ENCODE assay signal across 8 mouse cellular contexts in the genomic region with DNA sequence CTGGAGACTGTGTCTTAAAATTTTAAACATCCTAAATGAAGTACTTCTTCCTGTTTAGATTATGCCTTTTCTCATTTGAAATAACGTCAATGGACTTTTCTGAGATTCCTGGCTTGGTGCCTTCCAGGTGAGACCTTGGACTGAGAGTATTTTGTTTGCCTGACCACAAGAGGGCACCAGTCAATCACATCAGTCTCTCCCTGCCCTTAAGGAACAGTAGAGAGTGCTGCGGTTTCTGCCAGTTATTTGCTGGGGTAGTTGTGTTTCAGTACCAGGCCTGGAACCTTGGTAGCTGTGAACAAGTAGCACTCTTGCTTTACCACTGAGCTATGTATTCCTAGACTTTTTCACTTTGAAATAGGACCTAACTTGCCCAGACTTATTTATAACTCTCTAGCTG. TPM values are rescaled to one million over a fixed set of nuclear protein-coding genes. Genes with fewer than 3 reads are reported as not detected.
A peak's percentile ranks its signal among the peaks of the same experiment; 100 is the strongest.
DNase-seq lines count a peak whose midpoint lies in the region; ATAC-seq lines count a peak whose summit lies in the region.

No protein-coding gene starts in this region.

- ATAC-seq in kidney, embryonic 14.5 days (ENCODE audit: low FRiP score, low TSS enrichment), result peak; percentile 75
- 0 out of 2 replicates have a peak, but pooled peaks have one; percentile 29 for ATAC-seq in lung, embryonic 15.5 days (ENCODE audit: borderline replicate concordance, extremely low read depth, low FRiP score, low TSS enrichment)

- 5% methylated on average over 2 of the region's 2 CpGs for WGBS in heart, embryonic 10.5 days
- WGBS in kidney, embryonic 14.5 days, result 7% methylated on average over 2 of the region's 2 CpGs
- 3% methylated on average over 2 of the region's 2 CpGs for WGBS in lung, embryonic 15.5 days

- no peak overlapping the region for H3K27ac ChIP-seq in heart, embryonic 10.5 days
- H3K27ac ChIP-seq in kidney, embryonic 14.5 days (ENCODE audit: low read depth, low read length), result no peak overlapping the region
- H3K27ac ChIP-seq in lung, embryonic 15.5 days, result no peak overlapping the region

- DNase-seq in heart, adult 18-20 months, result peak; percentile 71 to 79
- DNase-seq in heart, embryonic 10.5 days (ENCODE audit: low spot score), result no peak
- DNase-seq in MEL-GATA-1-ER (ENCODE audit: extremely low read depth, low read depth), result peak; percentile 65
- DNase-seq in cerebellum, adult 9-11 months, result peak; percentile 74
- DNase-seq in gastrocnemius, postnatal 14 days, result peak; percentile 58
- DNase-seq in spleen, postnatal 36 days (ENCODE audit: low spot score in 2 of 2), result peak; percentile 69 to 76

- no peak overlapping the region for H3K4me3 ChIP-seq in heart, embryonic 10.5 days
- H3K4me3 ChIP-seq in kidney, embryonic 14.5 days (ENCODE audit: low read length), result no peak overlapping the region
- no peak overlapping the region for H3K4me3 ChIP-seq in lung, embryonic 15.5 days

- H3K4me1 ChIP-seq in heart, embryonic 10.5 days, result 0 out of 2 replicates have a peak, but pooled peaks cover 1% of the 10 kb centered on the region
- H3K4me1 ChIP-seq in kidney, embryonic 14.5 days (ENCODE audit: control insufficient read depth, insufficient read depth, low read length), result peaks cover 8% of the 10 kb centered on the region; the same call in 1 of the 2 replicates
- peaks cover 2% of the 10 kb centered on the region; the same call in 1 of the 2 replicates for H3K4me1 ChIP-seq in lung, embryonic 15.5 days

- intact Hi-C loops in gastrocnemius, postnatal 14 days (cut with DNase I; ENCODE audit: low total_unique reads), result loop anchor here (5.0 to 10.0 kb wide), 2 partner anchors 38 to 145 kb away; a partner anchor contains a TSS

- H3K9me3 ChIP-seq in heart, embryonic 10.5 days, result no peaks in the 10 kb centered on the region
- H3K9me3 ChIP-seq in kidney, embryonic 14.5 days (ENCODE audit: control insufficient read depth, low read length), result no peaks in the 10 kb centered on the region
- no peaks in the 10 kb centered on the region for H3K9me3 ChIP-seq in lung, embryonic 15.5 days

- H3K9ac ChIP-seq in kidney, embryonic 14.5 days (ENCODE audit: low read depth, low read length), result no peak overlapping the region
- H3K9ac ChIP-seq in lung, embryonic 15.5 days, result no peak overlapping the region

- H3K36me3 ChIP-seq in heart, embryonic 10.5 days, result no peaks in the 10 kb centered on the region
- H3K36me3 ChIP-seq in kidney, embryonic 14.5 days (ENCODE audit: control insufficient read depth, insufficient read depth, low read length), result no peaks in the 10 kb centered on the region
- H3K36me3 ChIP-seq in lung, embryonic 15.5 days, result no peaks in the 10 kb centered on the region

- H3K27me3 ChIP-seq in heart, embryonic 10.5 days (ENCODE audit: insufficient read depth, poor library complexity, severe bottlenecking), result no peaks in the 10 kb centered on the region
- no peaks in the 10 kb centered on the region for H3K27me3 ChIP-seq in kidney, embryonic 14.5 days (ENCODE audit: control insufficient read depth, insufficient read depth, low read length)
- no peaks in the 10 kb centered on the region for H3K27me3 ChIP-seq in lung, embryonic 15.5 days

- H3K4me2 ChIP-seq in kidney, embryonic 14.5 days (replicated peaks; ENCODE audit: low read depth, low read length), result no peak overlapping the region
- no peak overlapping the region for H3K4me2 ChIP-seq in lung, embryonic 15.5 days

RNA-seq across cellular contexts. Expression of a gene that starts 5.2 kb away (rescaled TPM):
- total RNA-seq in heart, adult 18-20 months (2021), result 10 to 100 TPM; 16.2 to 18.9 TPM
- polyA plus RNA-seq in heart, embryonic 10.5 days (2016; fragmentation: Nextera tagmentation; extraction: Ambion mirVana), result 26.0 and 26.8 TPM in 2 replicates
- total RNA-seq in gastrocnemius, postnatal 14 days (2021), result 10 to 100 TPM; 15.3 to 16.6 TPM
- 18.0 and 32.9 TPM in 2 replicates for polyA plus RNA-seq in kidney, embryonic 14.5 days (2014; fragmentation: Nextera tagmentation; extraction: Ambion mirVana)
- 20.6 and 21.9 TPM in 2 replicates for polyA plus RNA-seq in lung, embryonic 15.5 days (2015; fragmentation: Nextera tagmentation; extraction: Ambion mirVana)

RNA-seq across cellular contexts. Expression of a gene that starts 6.1 kb away (rescaled TPM):
- total RNA-seq in heart, adult 18-20 months (2021), result 100 to 1,000 TPM; 126 to 132 TPM
- 64.2 and 84.7 TPM in 2 replicates for polyA plus RNA-seq in heart, embryonic 10.5 days (2016; fragmentation: Nextera tagmentation; extraction: Ambion mirVana)
- 10 to 100 TPM; 77.4 to 84.4 TPM for total RNA-seq in gastrocnemius, postnatal 14 days (2021)
- polyA plus RNA-seq in kidney, embryonic 14.5 days (2014; fragmentation: Nextera tagmentation; extraction: Ambion mirVana), result 97.6 and 103 TPM in 2 replicates
- 75.3 and 82.0 TPM in 2 replicates for polyA plus RNA-seq in lung, embryonic 15.5 days (2015; fragmentation: Nextera tagmentation; extraction: Ambion mirVana)

RNA-seq across cellular contexts. Expression of a gene that starts 31.4 kb away (rescaled TPM):
- 1 to 10 TPM in 1 of 2 experiments, not detected in 1; 1.9 TPM for total RNA-seq in heart, adult 18-20 months (2021)
- polyA plus RNA-seq in heart, embryonic 10.5 days (2016; fragmentation: Nextera tagmentation; extraction: Ambion mirVana), result 10.6 TPM in 2 replicates
- total RNA-seq in gastrocnemius, postnatal 14 days (2021), result not detected
- polyA plus RNA-seq in kidney, embryonic 14.5 days (2014; fragmentation: Nextera tagmentation; extraction: Ambion mirVana), result 12.8 and 13.3 TPM in 2 replicates
- 1.3 and 2.2 TPM in 2 replicates for polyA plus RNA-seq in lung, embryonic 15.5 days (2015; fragmentation: Nextera tagmentation; extraction: Ambion mirVana)
